In genomic region chr1:58270807-58271569, GRCm38 (mm10) we compare ENCODE assay signal across 9 mouse cellular contexts. TPM values are rescaled to one million over a fixed set of nuclear protein-coding genes. Genes with fewer than 3 reads are reported as not detected.
DNase-seq lines count a peak whose midpoint lies in the region; ATAC-seq and TF ChIP-seq lines count a peak whose summit lies in the region.
"Had no signal": no experiment of that assay in that cellular context is flagged by ENCODE, and none has a peak within 500 bp of the region (broad histone marks: within the 10 kb centered on the region; RNA-seq: fewer than 3 reads in every experiment).

No protein-coding gene starts in this region.

- no peak for TF ChIP-seq EP300 in lung, postnatal 0 days (IDR thresholded peaks at IDR 0.05)

- H3K4me1 ChIP-seq in embryonic facial prominence, embryonic 10.5 days = peaks cover 4% of the 10 kb centered on the region
- H3K4me1 ChIP-seq in lung, postnatal 0 days (ENCODE audit: insufficient read depth, low read depth, low read length) = no peaks in the 10 kb centered on the region
- H3K4me1 ChIP-seq: heart, embryonic 15.5 days had no signal

- DNase-seq in cerebellum, adult 11-12 months = no peak
- peak; percentile 37 to 51 for DNase-seq in urinary bladder, postnatal 36 days (ENCODE audit: low spot score in 2 of 2)
- DNase-seq in urinary bladder, adult 2 months (ENCODE audit: low spot score) = no peak
- peak; percentile 50 for DNase-seq in embryonic facial prominence, embryonic 10.5 days (ENCODE audit: low spot score)
- DNase-seq in kidney, adult 9 months = peak; percentile 55
- peak; percentile 78 for DNase-seq in lung, postnatal 0 days (ENCODE audit: low spot score)
- DNase-seq in right cerebral cortex, adult 2 months (ENCODE audit: low spot score in 2 of 2) = peak; percentile 62 to 79

- no peak overlapping the region for H3K27ac ChIP-seq in embryonic facial prominence, embryonic 10.5 days (replicated peaks)
- H3K27ac ChIP-seq in lung, postnatal 0 days (ENCODE audit: low read length) = no peak overlapping the region
- H3K27ac ChIP-seq: heart, embryonic 15.5 days had no signal

- no peaks in the 10 kb centered on the region for H3K9me3 ChIP-seq in embryonic facial prominence, embryonic 10.5 days
- H3K9me3 ChIP-seq in lung, postnatal 0 days (ENCODE audit: low read length) = no peaks in the 10 kb centered on the region
- H3K9me3 ChIP-seq: heart, embryonic 15.5 days had no signal

- no peaks in the 10 kb centered on the region for H3K27me3 ChIP-seq in embryonic facial prominence, embryonic 10.5 days (replicated peaks; ENCODE audit: low read depth, poor library complexity, severe bottlenecking)
- no peaks in the 10 kb centered on the region for H3K27me3 ChIP-seq in lung, postnatal 0 days (replicated peaks; ENCODE audit: insufficient read depth, low read length)

- no peak overlapping the region for H3K4me3 ChIP-seq in embryonic facial prominence, embryonic 10.5 days
- H3K4me3 ChIP-seq in lung, postnatal 0 days (ENCODE audit: low read depth, low read length) = no peak overlapping the region
- H3K4me3 ChIP-seq: heart, embryonic 15.5 days had no signal

- peak; percentile 81 for TF ChIP-seq CTCF in lung, postnatal 0 days (IDR thresholded peaks at IDR 0.05)

- ATAC-seq in cerebellum, adult (ENCODE audit: insufficient number of reproducible peaks, low FRiP score, low TSS enrichment) = 0 out of 2 replicates have a peak, but pooled peaks have one; percentile 40
- no peak for ATAC-seq in lung, postnatal 0 days

- no peaks in the 10 kb centered on the region for H3K36me3 ChIP-seq in embryonic facial prominence, embryonic 10.5 days (replicated peaks)
- H3K36me3 ChIP-seq in lung, postnatal 0 days (ENCODE audit: insufficient read depth, low read length) = no peaks in the 10 kb centered on the region
- H3K36me3 ChIP-seq: heart, embryonic 15.5 days had no signal

- 67% methylated on average over 6 of the region's 6 CpGs for WGBS in embryonic facial prominence, embryonic 10.5 days
- WGBS in lung, postnatal 0 days = 45% methylated on average over 6 of the region's 6 CpGs

- no peak overlapping the region for H3K4me2 ChIP-seq in lung, postnatal 0 days (replicated peaks; ENCODE audit: low read depth, low read length)
- H3K4me2 ChIP-seq: heart, embryonic 15.5 days had no signal

- no peak overlapping the region for H3K9ac ChIP-seq in lung, postnatal 0 days (replicated peaks; ENCODE audit: low read depth)
- H3K9ac ChIP-seq: heart, embryonic 15.5 days had no signal

RNA-seq across cellular contexts. Expression of gene Aox2, which starts 7.1 kb away (rescaled TPM):
- polyA plus RNA-seq in urinary bladder, adult 2 months (2012; rRNA removed) = 0.06 and 0.07 TPM in 2 replicates
- 0.03 and 0.04 TPM in 2 replicates for polyA plus RNA-seq in embryonic facial prominence, embryonic 10.5 days (2016; fragmentation: Nextera tagmentation; extraction: Ambion mirVana)
- 0.02 and 0.05 TPM in 2 replicates for polyA plus RNA-seq in lung, postnatal 0 days (2015; fragmentation: Nextera tagmentation; extraction: Ambion mirVana)
- polyA plus RNA-seq: heart, embryonic 15.5 days had no signal

Comparison
In these comparisons a context has a peak if more than half of its experiments do, and no peak if none do; other contexts are left out.
1. DNase-seq: peak in urinary bladder, postnatal 36 days (2 of 2), embryonic facial prominence, embryonic 10.5 days (single experiment), kidney, adult 9 months (single experiment), lung, postnatal 0 days (single experiment) and right cerebral cortex, adult 2 months (2 of 2); none in cerebellum, adult 11-12 months (single experiment) and urinary bladder, adult 2 months (single experiment).